Mouse (Mus musculus): ENCODE measurements around the gene Ift27. TPM values are rescaled to one million over a fixed set of nuclear protein-coding genes. Genes with fewer than 3 reads are reported as not detected.

Ift27 gene
- total and polyA plus RNA-seq, 2 experiments from 2014 or later = 18.6 to 33.5 TPM

GRCm38 (mm10) chr15:78178397-78178796 is 4.5 kb upstream of the Ift27 start:
- peak; percentile 89 for TF ChIP-seq CTCF (IDR thresholded peaks at IDR 0.05; ENCODE audit: low read depth)
- TF ChIP-seq EP300 (IDR thresholded peaks at IDR 0.05; ENCODE audit: low read depth) = no peak
- Histone ChIP-seq H3K4me3 (ENCODE audit: low read depth, low read length) (no peak overlapping the region), H3K9me3 (replicated peaks; ENCODE audit: control insufficient read depth, low read length) (no peaks in the 10 kb centered on the region), H3K27ac (ENCODE audit: low read depth) (no peak overlapping the region), H3K4me2 (ENCODE audit: low read depth, low read length) (no peak overlapping the region), H3K9ac (replicated peaks; ENCODE audit: low read depth, low read length) (no peak overlapping the region), H3K36me3 (replicated peaks; ENCODE audit: control insufficient read depth, insufficient read depth, low read length) (no peaks in the 10 kb centered on the region), H3K27me3 (ENCODE audit: control insufficient read depth, insufficient read depth, low read length) (peaks cover 7% of the 10 kb centered on the region), H3K4me1 (ENCODE audit: control insufficient read depth, insufficient read depth) (no peaks in the 10 kb centered on the region)
- DNase-seq (ENCODE audit: low spot score) (peak; percentile 55), ATAC-seq (ENCODE audit: insufficient read depth, low read depth) (no peak)
- WGBS = 6% methylated on average over 9 of the region's 9 CpGs

GRCm38 (mm10) chr15:78177257-78177656 is 3.4 kb upstream of the Ift27 start:
- Histone ChIP-seq H3K4me1 (ENCODE audit: control insufficient read depth, insufficient read depth) (no peaks in the 10 kb centered on the region), H3K27ac (ENCODE audit: low read depth) (no peak overlapping the region), H3K9me3 (replicated peaks; ENCODE audit: control insufficient read depth, low read length) (no peaks in the 10 kb centered on the region), H3K4me3 (ENCODE audit: low read depth, low read length) (no peak overlapping the region), H3K4me2 (ENCODE audit: low read depth, low read length) (no peak overlapping the region), H3K36me3 (replicated peaks; ENCODE audit: control insufficient read depth, insufficient read depth, low read length) (no peaks in the 10 kb centered on the region), H3K9ac (replicated peaks; ENCODE audit: low read depth, low read length) (no peak overlapping the region), H3K27me3 (ENCODE audit: control insufficient read depth, insufficient read depth, low read length) (peaks cover 6% of the 10 kb centered on the region)
- DNase-seq (ENCODE audit: low spot score) = no peak
- TF ChIP-seq CTCF (IDR thresholded peaks at IDR 0.05; ENCODE audit: low read depth) = no peak
- TF ChIP-seq EP300 (IDR thresholded peaks at IDR 0.05; ENCODE audit: low read depth) = no peak
- 41% methylated on average over 10 of the region's 10 CpGs for WGBS
- no peak for ATAC-seq (ENCODE audit: insufficient read depth, low read depth)

GRCm38 (mm10) chr15:78174887-78175245 is 959 bp upstream of the Ift27 start:
- H3K4me3 ChIP-seq (ENCODE audit: low read depth, low read length) = peak overlapping the region; percentile 46
- 78% methylated on average over 6 of the region's 6 CpGs for WGBS

GRCm38 (mm10) chr15:78172899-78173817 is 749 bp downstream of the Ift27 start:
- H3K27me3 ChIP-seq (ENCODE audit: control insufficient read depth, insufficient read depth, low read length) = no peaks in the 10 kb centered on the region
- ATAC-seq (ENCODE audit: insufficient read depth, low read depth) (no peak), DNase-seq (ENCODE audit: low spot score) (no peak)
- H3K4me2 ChIP-seq (ENCODE audit: low read depth, low read length) = peak overlapping the region; percentile 88
- TF ChIP-seq CTCF (IDR thresholded peaks at IDR 0.05; ENCODE audit: low read depth) (no peak), EP300 (IDR thresholded peaks at IDR 0.05; ENCODE audit: low read depth) (no peak)
- H3K4me3 ChIP-seq (ENCODE audit: low read depth, low read length) = peak overlapping the region; percentile 55
- WGBS = 25% methylated on average over 26 of the region's 26 CpGs
- H3K9me3 ChIP-seq (replicated peaks; ENCODE audit: control insufficient read depth, low read length) = no peaks in the 10 kb centered on the region
- H3K9ac ChIP-seq (replicated peaks; ENCODE audit: low read depth, low read length) = peak overlapping the region; percentile 49
- no peak overlapping the region for H3K27ac ChIP-seq (ENCODE audit: low read depth)
- H3K4me1 ChIP-seq (ENCODE audit: control insufficient read depth, insufficient read depth) = no peaks in the 10 kb centered on the region
- H3K36me3 ChIP-seq (replicated peaks; ENCODE audit: control insufficient read depth, insufficient read depth, low read length) = no peaks in the 10 kb centered on the region

More at GRCm38 (mm10) chr15:78174887-78175245, 959 bp upstream of the Ift27 start:
- H3K4me2 ChIP-seq (ENCODE audit: low read depth, low read length) = peak overlapping the region; percentile 64
- no peaks in the 10 kb centered on the region for H3K36me3 ChIP-seq (replicated peaks; ENCODE audit: control insufficient read depth, insufficient read depth, low read length)
- no peaks in the 10 kb centered on the region for H3K9me3 ChIP-seq (replicated peaks; ENCODE audit: control insufficient read depth, low read length)
- no peak overlapping the region for H3K9ac ChIP-seq (replicated peaks; ENCODE audit: low read depth, low read length)
- H3K27me3 ChIP-seq (ENCODE audit: control insufficient read depth, insufficient read depth, low read length) = no peaks in the 10 kb centered on the region
- H3K4me1 ChIP-seq (ENCODE audit: control insufficient read depth, insufficient read depth) = no peaks in the 10 kb centered on the region
- TF ChIP-seq CTCF (IDR thresholded peaks at IDR 0.05; ENCODE audit: low read depth) (0 out of 2 replicates have a peak, but pooled peaks have one; percentile 9), EP300 (IDR thresholded peaks at IDR 0.05; ENCODE audit: low read depth) (no peak)
- ATAC-seq (ENCODE audit: insufficient read depth, low read depth) = no peak
- no peak for DNase-seq (ENCODE audit: low spot score)
- H3K27ac ChIP-seq (ENCODE audit: low read depth) = no peak overlapping the region

DNA sequence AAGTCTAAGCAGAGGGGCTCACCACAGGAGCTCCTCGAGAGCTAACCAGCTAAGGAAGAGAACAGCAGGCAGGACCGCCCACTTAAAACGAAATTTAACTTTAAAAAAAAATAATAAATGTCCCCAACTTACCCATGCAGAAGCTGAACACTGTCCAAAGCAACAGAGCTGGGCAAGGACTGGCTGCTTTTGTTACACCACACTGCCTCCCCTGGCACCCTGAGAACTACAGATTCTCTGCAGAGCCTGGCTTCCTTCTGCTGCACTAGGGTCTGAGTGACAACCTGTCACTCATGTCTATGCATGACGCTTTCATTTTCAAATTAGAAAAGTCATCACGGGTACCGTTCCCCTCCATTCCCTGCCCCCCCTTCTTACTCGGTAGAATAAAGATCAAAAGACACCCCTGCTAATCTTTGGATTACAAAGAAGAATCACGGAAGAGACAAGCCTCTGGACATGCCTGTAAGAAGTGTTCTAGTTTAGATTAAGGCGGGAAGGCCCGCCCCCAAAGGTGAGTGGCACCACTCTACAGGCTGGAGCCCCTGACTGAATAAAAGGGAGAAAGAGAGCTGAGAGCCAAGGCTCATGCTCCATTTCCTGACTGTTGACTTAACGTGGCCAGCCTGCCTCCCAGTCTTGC is 1.5 kb downstream of the Ift27 start:
- no peak for DNase-seq (ENCODE audit: low spot score)
- 72% methylated on average over 11 of the region's 11 CpGs for WGBS
- Histone ChIP-seq H3K4me3 (ENCODE audit: low read depth, low read length) (no peak overlapping the region), H3K27ac (ENCODE audit: low read depth) (no peak overlapping the region), H3K27me3 (ENCODE audit: control insufficient read depth, insufficient read depth, low read length) (no peaks in the 10 kb centered on the region), H3K36me3 (replicated peaks; ENCODE audit: control insufficient read depth, insufficient read depth, low read length) (no peaks in the 10 kb centered on the region), H3K4me2 (ENCODE audit: low read depth, low read length) (no peak overlapping the region), H3K9ac (replicated peaks; ENCODE audit: low read depth, low read length) (no peak overlapping the region), H3K9me3 (replicated peaks; ENCODE audit: control insufficient read depth, low read length) (no peaks in the 10 kb centered on the region), H3K4me1 (ENCODE audit: control insufficient read depth, insufficient read depth) (no peaks in the 10 kb centered on the region)
- ATAC-seq (ENCODE audit: insufficient read depth, low read depth) = no peak
- TF ChIP-seq CTCF (IDR thresholded peaks at IDR 0.05; ENCODE audit: low read depth) = no peak
- TF ChIP-seq EP300 (IDR thresholded peaks at IDR 0.05; ENCODE audit: low read depth) = no peak
